ENCODE assay signal across 20 mouse cellular contexts in genomic region chr10:60744543-60745290, GRCm38 (mm10). TPM values are rescaled to one million over a fixed set of nuclear protein-coding genes. Genes with fewer than 3 reads are reported as not detected.
A peak's percentile ranks its signal among the peaks of the same experiment; 100 is the strongest.
DNase-seq lines count a peak whose midpoint lies in the region; ATAC-seq lines count a peak whose summit lies in the region.
"Had no signal": no experiment of that assay in that cellular context is flagged by ENCODE, and none has a peak within 500 bp of the region (broad histone marks: within the 10 kb centered on the region; RNA-seq: fewer than 3 reads in every experiment).

No protein-coding gene starts in this region.

- no peak overlapping the region for H3K9ac ChIP-seq in kidney, embryonic 16.5 days (replicated peaks; ENCODE audit: low read length)
- H3K9ac ChIP-seq: embryonic facial prominence, embryonic 12.5 days; intestine, embryonic 15.5 days; lung, embryonic 14.5 days had no signal

- no peaks in the 10 kb centered on the region for H3K27me3 ChIP-seq in kidney, embryonic 16.5 days (ENCODE audit: insufficient read depth, low read length)
- H3K27me3 ChIP-seq in splenic B cell, adult 2 months (ENCODE audit: control insufficient read depth, insufficient read depth, low read length, poor library complexity, severe bottlenecking), result no peaks in the 10 kb centered on the region
- H3K27me3 ChIP-seq: embryonic facial prominence, embryonic 12.5 days; heart, embryonic 12.5 days; intestine, embryonic 15.5 days had no signal

- WGBS in kidney, embryonic 16.5 days, result 71% methylated on average over 14 of the region's 14 CpGs

- DNase-seq in kidney, postnatal 14 days, result no peak
- peak; percentile 64 to 69 for DNase-seq in spleen, postnatal 36 days (ENCODE audit: low spot score in 2 of 2)
- DNase-seq in spleen, postnatal 4 days (ENCODE audit: low spot score in 2 of 2), result no peak
- peak; percentile 74 for DNase-seq in splenic B cell, adult 2 months (ENCODE audit: low read depth, low spot score)
- DNase-seq in retina, embryonic 14.5 days (ENCODE audit: low spot score), result no peak
- no peak for DNase-seq in left cerebral cortex, adult 9 months (ENCODE audit: low spot score in 2 of 2)
- DNase-seq: adrenal gland, postnatal 14 days; cerebellum, postnatal 36 days; gastrocnemius, postnatal 25 days; heart, postnatal 4 days; lung, embryonic 14.5 days; thymus, adult 2 months had no signal

- peaks cover 18% of the 10 kb centered on the region for H3K4me1 ChIP-seq in kidney, embryonic 16.5 days (ENCODE audit: insufficient read depth, low read length)
- H3K4me1 ChIP-seq: embryonic facial prominence, embryonic 12.5 days; intestine, embryonic 15.5 days had no signal

- ATAC-seq in kidney, embryonic 16.5 days (ENCODE audit: low FRiP score, low TSS enrichment), result no peak
- peak; percentile 65 for ATAC-seq in common myeloid progenitor, adult 5-6 weeks (replicated peaks; ENCODE audit: low read depth, poor library complexity, severe bottlenecking)
- ATAC-seq: intestine, embryonic 15.5 days had no signal

- 0 out of 2 replicates have a peak overlapping the region, but pooled peaks have one; percentile 31 for H3K27ac ChIP-seq in kidney, embryonic 16.5 days (ENCODE audit: low read length)
- H3K27ac ChIP-seq: embryonic facial prominence, embryonic 12.5 days; intestine, embryonic 15.5 days had no signal

- H3K9me3 ChIP-seq in kidney, embryonic 16.5 days (ENCODE audit: low read length), result no peaks in the 10 kb centered on the region
- H3K9me3 ChIP-seq: embryonic facial prominence, embryonic 12.5 days; heart, embryonic 12.5 days; intestine, embryonic 15.5 days; midbrain, embryonic 10.5 days had no signal

- no peak overlapping the region for H3K4me2 ChIP-seq in kidney, embryonic 16.5 days (replicated peaks; ENCODE audit: low read depth, low read length)
- H3K4me2 ChIP-seq: embryonic facial prominence, embryonic 12.5 days; heart, embryonic 12.5 days; intestine, embryonic 15.5 days; lung, embryonic 14.5 days had no signal

- H3K4me3 ChIP-seq in kidney, embryonic 16.5 days (ENCODE audit: low read length), result no peak overlapping the region
- H3K4me3 ChIP-seq: embryonic facial prominence, embryonic 12.5 days; heart, embryonic 12.5 days; intestine, embryonic 15.5 days; midbrain, embryonic 10.5 days; myocyte had no signal

- H3K36me3 ChIP-seq in kidney, embryonic 16.5 days (ENCODE audit: insufficient read depth, low read length), result peaks cover 4% of the 10 kb centered on the region
- H3K36me3 ChIP-seq in splenic B cell, adult 2 months (ENCODE audit: control insufficient read depth, insufficient read depth, low read length, poor library complexity, severe bottlenecking), result no peaks in the 10 kb centered on the region; the same call in 1 of the 2 replicates

RNA-seq across cellular contexts. Expression of gene Slc29a3, which starts 7.9 kb away (rescaled TPM):
- 14.0 and 14.5 TPM in 2 replicates for polyA plus RNA-seq in kidney, embryonic 16.5 days (2015; fragmentation: Nextera tagmentation; extraction: Ambion mirVana)
- total RNA-seq in common myeloid progenitor, adult 5-6 weeks (2017), result 12.5 and 16.9 TPM in 2 replicates

RNA-seq across cellular contexts. Expression of gene Cdh23, which starts 48.4 kb away (rescaled TPM):
- polyA plus RNA-seq in kidney, embryonic 16.5 days (2015; fragmentation: Nextera tagmentation; extraction: Ambion mirVana), result 0.50 and 0.82 TPM in 2 replicates
- total RNA-seq in common myeloid progenitor, adult 5-6 weeks (2017), result not detected in 2 replicates
- total RNA-seq: liver, adult 2 months had no signal
- polyA plus RNA-seq: liver, adult 2 months had no signal

Comparison
In these comparisons a context has a peak if more than half of its experiments do, and no peak if none do; other contexts are left out.
1. DNase-seq: peak in spleen, postnatal 36 days (2 of 2) and splenic B cell, adult 2 months (single experiment); none in kidney, postnatal 14 days (single experiment), spleen, postnatal 4 days (0 of 2), retina, embryonic 14.5 days (single experiment) and left cerebral cortex, adult 9 months (0 of 2).